Mouse (Mus musculus) splenic B cell, adult 2 months (primary cell): Measurements from ENCODE around the gene Mon2.
A peak's percentile ranks its signal among the peaks of the same experiment; 100 is the strongest.

ENCODE experiments used
- DNase-seq: peaks from one replicate; pipeline ENCODE4 v3.0.0-alpha.2; 2011; ENCODE audit warnings: low read depth, low spot score
- H3K27me3 ChIP-seq: 2 replicates; pipeline ENCODE4 v1.6.1; 2012; ENCODE audit warnings: mild to moderate bottlenecking, low read length, moderate library complexity, mixed read lengths; ENCODE audit not compliant: control insufficient read depth, poor library complexity, insufficient read depth, severe bottlenecking
- H3K36me3 ChIP-seq: 2 replicates; pipeline ENCODE4 v1.6.1; 2012; ENCODE audit warnings: mild to moderate bottlenecking, low read length, moderate library complexity, mixed read lengths; ENCODE audit not compliant: control insufficient read depth, poor library complexity, insufficient read depth, severe bottlenecking

The Mon2 gene

GRCm38 (mm10) chr10:122991648-122992047 is 84.7 kb downstream of the Mon2 start:
- Histone ChIP-seq H3K36me3 (0 out of 2 replicates have a peak, but pooled peaks cover 6% of the 10 kb centered on the region), H3K27me3 (no peaks in the 10 kb centered on the region)
- DNase-seq: no peak

GRCm38 (mm10) chr10:122991053-122991452 is 85.3 kb downstream of the Mon2 start:
- DNase-seq: no peak
- 0 out of 2 replicates have a peak, but pooled peaks cover 6% of the 10 kb centered on the region for H3K36me3 ChIP-seq
- H3K27me3 ChIP-seq: no peaks in the 10 kb centered on the region

GRCm38 (mm10) chr10:122990606-122991005 is 85.7 kb downstream of the Mon2 start:
- no peaks in the 10 kb centered on the region for H3K27me3 ChIP-seq
- H3K36me3 ChIP-seq: 0 out of 2 replicates have a peak, but pooled peaks cover 6% of the 10 kb centered on the region
- no peak for DNase-seq

- DNase-seq: no peak
- Histone ChIP-seq H3K36me3 (0 out of 2 replicates have a peak, but pooled peaks cover 4% of the 10 kb centered on the region), H3K27me3 (no peaks in the 10 kb centered on the region)
Measured at GRCm38 (mm10) chr10:122989916-122990315, 86.4 kb downstream of the Mon2 start.

GRCm38 (mm10) chr10:122988372-122988771 is 87.9 kb downstream of the Mon2 start:
- Histone ChIP-seq H3K36me3 (no peaks in the 10 kb centered on the region), H3K27me3 (no peaks in the 10 kb centered on the region)
- no peak for DNase-seq

GRCm38 (mm10) chr10:122987671-122988128 is 88.6 kb downstream of the Mon2 start:
- peak; percentile 74 for DNase-seq
- Histone ChIP-seq H3K27me3 (no peaks in the 10 kb centered on the region), H3K36me3 (no peaks in the 10 kb centered on the region)

- Histone ChIP-seq H3K36me3 (no peaks in the 10 kb centered on the region), H3K27me3 (no peaks in the 10 kb centered on the region)
- no peak for DNase-seq
Measured at GRCm38 (mm10) chr10:122986320-122987225, 89.7 kb downstream of the Mon2 start.

- no peaks in the 10 kb centered on the region for H3K36me3 ChIP-seq
- peak; percentile 81 for DNase-seq
- H3K27me3 ChIP-seq: no peaks in the 10 kb centered on the region
Measured at GRCm38 (mm10) chr10:122985515-122986319, 90.6 kb downstream of the Mon2 start.

- DNase-seq: peak; percentile 78
- no peaks in the 10 kb centered on the region for H3K36me3 ChIP-seq
- H3K27me3 ChIP-seq: no peaks in the 10 kb centered on the region
Measured at GRCm38 (mm10) chr10:122985252-122985514, 91.1 kb downstream of the Mon2 start.

- DNase-seq: no peak
- H3K36me3 ChIP-seq: no peaks in the 10 kb centered on the region
- H3K27me3 ChIP-seq: no peaks in the 10 kb centered on the region
Measured at GRCm38 (mm10) chr10:122984531-122985251, 91.6 kb downstream of the Mon2 start.

GRCm38 (mm10) chr10:122983579-122984530 is 92.5 kb downstream of the Mon2 start:
- H3K36me3 ChIP-seq: no peaks in the 10 kb centered on the region
- DNase-seq: no peak

GRCm38 (mm10) chr10:122982909-122983578 is 93.3 kb downstream of the Mon2 start:
- Histone ChIP-seq H3K36me3 (no peaks in the 10 kb centered on the region), H3K27me3 (no peaks in the 10 kb centered on the region)
- no peak for DNase-seq

More at GRCm38 (mm10) chr10:122983579-122984530, 92.5 kb downstream of the Mon2 start:
- H3K27me3 ChIP-seq: no peaks in the 10 kb centered on the region

- no peaks in the 10 kb centered on the region for H3K27me3 ChIP-seq
- DNase-seq: no peak
- no peaks in the 10 kb centered on the region for H3K36me3 ChIP-seq
Measured at GRCm38 (mm10) chr10:122980123-122980522, 96.2 kb downstream of the Mon2 start.
